In the genomic region with DNA sequence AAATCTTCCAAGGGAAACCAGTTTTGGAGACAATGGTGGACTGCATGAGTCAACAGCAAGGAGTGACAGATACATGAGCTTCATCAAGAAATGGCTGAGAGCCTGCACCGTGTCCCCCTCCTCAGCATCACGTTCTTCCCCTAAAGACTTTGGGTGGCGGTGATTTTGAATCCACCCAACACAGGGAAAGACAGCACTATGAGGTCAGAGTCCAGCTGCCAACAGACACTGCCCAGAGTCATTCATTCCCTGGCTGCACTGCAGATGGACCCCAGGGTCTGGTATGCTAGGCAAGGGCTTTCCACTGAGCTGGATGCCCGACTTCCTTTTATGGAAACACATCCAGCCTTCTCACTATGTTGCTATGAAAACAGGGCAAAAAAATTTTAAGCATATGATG, we compare ENCODE assay signal across 17 mouse cellular contexts.
DNase-seq lines count a peak whose midpoint lies in the region; ATAC-seq and TF ChIP-seq lines count a peak whose summit lies in the region.
"Had no signal": no experiment of that assay in that cellular context is flagged by ENCODE, and none has a peak within 500 bp of the region (broad histone marks: within the 10 kb centered on the region; RNA-seq: fewer than 3 reads in every experiment).

No protein-coding gene starts in this region.

- H3K4me3 ChIP-seq in heart, embryonic 10.5 days, result no peak overlapping the region
- H3K4me3 ChIP-seq in kidney, adult 2 months (ENCODE audit: insufficient read depth, low read depth, low read length), result no peak overlapping the region
- H3K4me3 ChIP-seq in midbrain, embryonic 11.5 days (ENCODE audit: low read depth, low read length), result no peak overlapping the region
- no peak overlapping the region for H3K4me3 ChIP-seq in midbrain, embryonic 16.5 days (ENCODE audit: low read depth, low read length)
- H3K4me3 ChIP-seq: embryonic facial prominence, embryonic 13.5 days; heart, embryonic 12.5 days; hindbrain, embryonic 12.5 days; layer of hippocampus, adult 2 months; limb, embryonic 10.5 days; liver, embryonic 15.5 days had no signal

- no peak for DNase-seq in heart, embryonic 10.5 days (ENCODE audit: low spot score)
- no peak for DNase-seq in heart, postnatal 14 days
- DNase-seq in kidney, adult 2 months, result peak; percentile 7
- DNase-seq in kidney, adult 11 months, result no peak
- peak; percentile 64 for DNase-seq in midbrain, embryonic 11.5 days (ENCODE audit: low spot score, missing footprints)
- DNase-seq in spleen, postnatal 36 days (ENCODE audit: low spot score in 2 of 2), result no peak
- DNase-seq: thymus, adult 18-20 months; thymus, postnatal 36 days had no signal

- no peak for ATAC-seq in midbrain, embryonic 11.5 days (ENCODE audit: low FRiP score)
- ATAC-seq in midbrain, embryonic 16.5 days, result no peak
- ATAC-seq: activated CD4-positive, CD25-positive, alpha-beta regulatory T cell, adult 4 months had no signal

- no peak overlapping the region for H3K9ac ChIP-seq in midbrain, embryonic 11.5 days (ENCODE audit: low read length)
- no peak overlapping the region for H3K9ac ChIP-seq in midbrain, embryonic 16.5 days (ENCODE audit: low read depth, low read length)
- H3K9ac ChIP-seq: embryonic facial prominence, embryonic 13.5 days; heart, embryonic 12.5 days; hindbrain, embryonic 12.5 days; liver, embryonic 15.5 days had no signal

- intact Hi-C loops in heart, postnatal 14 days (cut with DNase I), result loop anchor here (2.0 to 5.0 kb wide), 3 partner anchors 44 to 546 kb away; a partner anchor contains a TSS

- no peaks in the 10 kb centered on the region for H3K36me3 ChIP-seq in heart, embryonic 10.5 days
- H3K36me3 ChIP-seq in kidney, adult 2 months (ENCODE audit: control insufficient read depth, insufficient read depth, low read length), result no peaks in the 10 kb centered on the region; the same call in 1 of the 2 replicates
- H3K36me3 ChIP-seq in midbrain, embryonic 11.5 days (ENCODE audit: control insufficient read depth, insufficient read depth, low read length), result no peaks in the 10 kb centered on the region
- no peaks in the 10 kb centered on the region for H3K36me3 ChIP-seq in midbrain, embryonic 16.5 days (ENCODE audit: control insufficient read depth, insufficient read depth, low read length)
- H3K36me3 ChIP-seq: embryonic facial prominence, embryonic 13.5 days; heart, embryonic 12.5 days; hindbrain, embryonic 12.5 days; limb, embryonic 10.5 days; liver, embryonic 15.5 days had no signal

- H3K27ac ChIP-seq in heart, embryonic 10.5 days, result peak overlapping the region; percentile 47
- no peak overlapping the region for H3K27ac ChIP-seq in kidney, adult 2 months (ENCODE audit: insufficient read depth, low read depth, low read length)
- no peak overlapping the region for H3K27ac ChIP-seq in midbrain, embryonic 11.5 days (ENCODE audit: low read depth, low read length)
- no peak overlapping the region for H3K27ac ChIP-seq in midbrain, embryonic 16.5 days (ENCODE audit: low read length)
- H3K27ac ChIP-seq: embryonic facial prominence, embryonic 13.5 days; hindbrain, embryonic 12.5 days; layer of hippocampus, adult 2 months; limb, embryonic 10.5 days; liver, embryonic 15.5 days; macrophage had no signal

- TF ChIP-seq POLR2A in kidney, adult 2 months (IDR thresholded peaks at IDR 0.05; ENCODE audit: low read depth, low read length), result no peak

- no peaks in the 10 kb centered on the region for H3K9me3 ChIP-seq in heart, embryonic 10.5 days
- H3K9me3 ChIP-seq in midbrain, embryonic 11.5 days (ENCODE audit: control insufficient read depth, low read length), result no peaks in the 10 kb centered on the region
- no peaks in the 10 kb centered on the region for H3K9me3 ChIP-seq in midbrain, embryonic 16.5 days (replicated peaks; ENCODE audit: control insufficient read depth, low read length, poor library complexity, severe bottlenecking)
- H3K9me3 ChIP-seq: embryonic facial prominence, embryonic 13.5 days; heart, embryonic 12.5 days; hindbrain, embryonic 12.5 days; limb, embryonic 10.5 days; liver, embryonic 15.5 days had no signal

- no peak overlapping the region for H3K4me2 ChIP-seq in midbrain, embryonic 11.5 days
- no peak overlapping the region for H3K4me2 ChIP-seq in midbrain, embryonic 16.5 days (ENCODE audit: low read length)
- H3K4me2 ChIP-seq: embryonic facial prominence, embryonic 13.5 days; heart, embryonic 12.5 days; hindbrain, embryonic 12.5 days; liver, embryonic 15.5 days had no signal

- TF ChIP-seq CTCF in kidney, adult 2 months (conservative IDR thresholded peaks at IDR 0.05; ENCODE audit: insufficient read depth, insufficient read length, low read depth, low read length), result no peak

- H3K4me1 ChIP-seq in heart, embryonic 10.5 days, result no peaks in the 10 kb centered on the region
- H3K4me1 ChIP-seq in kidney, adult 2 months (ENCODE audit: control insufficient read depth, insufficient read depth, low read length), result no peaks in the 10 kb centered on the region
- H3K4me1 ChIP-seq in midbrain, embryonic 11.5 days (ENCODE audit: control insufficient read depth, insufficient read depth, low read length), result no peaks in the 10 kb centered on the region
- peaks cover 4% of the 10 kb centered on the region; the same call in 1 of the 2 replicates for H3K4me1 ChIP-seq in midbrain, embryonic 16.5 days (ENCODE audit: control insufficient read depth, insufficient read depth, low read length)
- H3K4me1 ChIP-seq: hindbrain, embryonic 12.5 days; limb, embryonic 10.5 days; liver, embryonic 15.5 days had no signal

- 47% methylated on average over 4 of the region's 4 CpGs for WGBS in heart, embryonic 10.5 days
- WGBS in kidney, adult 2 months, result 60% methylated on average over 4 of the region's 4 CpGs
- 73% methylated on average over 4 of the region's 4 CpGs for WGBS in midbrain, embryonic 11.5 days
- WGBS in midbrain, embryonic 16.5 days, result 70% methylated on average over 4 of the region's 4 CpGs

- 0 out of 2 replicates have a peak, but pooled peaks cover 6% of the 10 kb centered on the region for H3K27me3 ChIP-seq in heart, embryonic 10.5 days (ENCODE audit: insufficient read depth, poor library complexity, severe bottlenecking)
- no peaks in the 10 kb centered on the region for H3K27me3 ChIP-seq in kidney, adult 2 months (replicated peaks; ENCODE audit: control insufficient read depth, insufficient read depth, low read length)
- H3K27me3 ChIP-seq in midbrain, embryonic 11.5 days (ENCODE audit: control insufficient read depth, insufficient read depth, low read length), result no peaks in the 10 kb centered on the region
- H3K27me3 ChIP-seq in midbrain, embryonic 16.5 days (ENCODE audit: control insufficient read depth, insufficient read depth, low read depth, low read length), result no peaks in the 10 kb centered on the region
- H3K27me3 ChIP-seq: hindbrain, embryonic 12.5 days; liver, embryonic 15.5 days had no signal

Comparison
In these comparisons a context has a peak if more than half of its experiments do, and no peak if none do; other contexts are left out.
1. DNase-seq: peak in kidney, adult 2 months (single experiment) and midbrain, embryonic 11.5 days (single experiment); none in heart, embryonic 10.5 days (single experiment), heart, postnatal 14 days (0 of 2), kidney, adult 11 months (single experiment) and spleen, postnatal 36 days (0 of 2).